Mouse (Mus musculus): ENCODE results near the gene Card14. TPM values are rescaled to one million over a fixed set of nuclear protein-coding genes. Genes with fewer than 3 reads are reported as not detected.

Card14 gene
- polyA plus RNA-seq, 1 experiment from 2014 or later: 0.17 TPM

DNA sequence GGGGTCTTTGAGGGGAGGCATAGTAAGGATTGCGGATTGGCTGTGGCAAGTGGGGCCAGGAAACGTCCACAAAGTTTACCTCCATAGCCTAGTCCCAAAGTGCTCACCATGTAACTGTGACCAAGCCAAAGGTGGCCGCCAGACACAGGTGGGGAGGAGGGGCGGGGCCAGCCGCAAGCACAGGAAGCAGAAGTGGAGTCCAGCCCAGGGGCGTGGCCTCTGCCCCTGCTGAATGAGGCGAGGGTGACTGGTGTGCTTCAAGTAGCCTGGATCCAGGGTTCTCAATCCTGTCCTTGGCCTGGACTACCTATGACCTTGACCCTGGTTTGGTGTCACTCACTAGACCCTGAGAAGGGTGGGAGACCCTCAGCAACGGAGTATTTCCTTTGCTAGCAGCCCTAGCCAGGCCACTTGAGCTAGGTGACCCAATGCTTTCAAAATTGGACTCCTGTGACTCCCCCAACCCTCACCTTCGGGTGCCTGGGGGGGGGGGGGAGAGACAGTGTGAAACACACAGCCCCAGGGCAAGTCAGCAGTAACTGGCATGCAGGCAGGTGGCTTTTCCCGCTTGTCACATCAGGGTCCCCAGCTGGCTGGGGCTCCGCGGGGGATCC lies 84.5 kb downstream of the Card14 start:
- no peak overlapping the region for H3K9ac ChIP-seq (ENCODE audit: low read length)
- ATAC-seq (ENCODE audit: insufficient number of reproducible peaks, low FRiP score, low TSS enrichment, low read depth): no peak
- peaks cover 32% of the 10 kb centered on the region for H3K27me3 ChIP-seq (ENCODE audit: control insufficient read depth, insufficient read depth, low read length)

DNA sequence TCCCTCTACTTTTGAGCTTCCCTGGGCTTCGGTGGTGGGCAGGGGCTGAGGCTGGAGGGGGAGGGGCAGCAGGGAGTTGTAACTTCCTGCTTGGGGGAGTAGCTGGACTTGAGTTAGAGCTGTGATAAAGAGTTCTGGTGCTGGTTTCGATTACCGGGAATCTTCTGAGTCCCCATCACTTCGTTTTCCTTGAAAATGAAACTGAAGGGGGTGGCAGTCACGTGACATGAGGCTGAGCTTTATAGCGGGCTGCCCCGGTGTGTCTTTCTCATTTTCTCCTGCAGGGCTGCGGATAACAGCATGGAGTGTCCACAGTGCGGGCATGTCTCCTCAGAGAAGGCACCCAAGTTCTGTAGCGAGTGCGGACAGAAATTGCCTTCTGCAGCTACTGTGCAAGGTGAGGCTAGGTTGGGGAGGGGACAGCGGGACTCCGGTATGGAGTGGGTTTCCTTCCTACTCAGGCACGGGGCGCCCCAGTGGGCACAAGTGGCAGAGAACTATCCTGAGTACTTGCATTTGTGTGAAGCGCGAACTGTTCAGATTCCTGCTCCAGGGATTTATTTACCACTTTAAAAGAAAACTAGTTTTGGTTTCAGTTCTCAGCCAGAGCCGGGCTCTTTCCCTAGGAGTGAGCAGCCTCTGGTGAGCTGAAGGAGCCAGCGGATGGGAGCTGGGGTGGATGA lies 85.4 kb downstream of the Card14 start, which contains the start of gene Rnf213:
Gene Rnf213 (plus strand): TSS at position 301 of the 683 bp plus-strand sequence.
- Histone ChIP-seq H3K4me1 (ENCODE audit: control insufficient read depth, insufficient read depth, low read length) (peaks cover 11% of the 10 kb centered on the region), H3K4me3 (ENCODE audit: low read depth, low read length) (peak within 1 kb of the TSS; percentile 34), H3K27ac (replicated peaks; ENCODE audit: low read depth, low read length) (no peak within 1 kb of the TSS), H3K4me2 (ENCODE audit: low read depth, severe bottlenecking) (peak within 1 kb of the TSS; percentile 85), H3K36me3 (ENCODE audit: control insufficient read depth, insufficient read depth, low read length) (no peaks in the 10 kb centered on the region), H3K27me3 (ENCODE audit: control insufficient read depth, insufficient read depth, low read length) (peaks cover 32% of the 10 kb centered on the region), H3K9me3 (ENCODE audit: control insufficient read depth, low read length) (no peaks in the 10 kb centered on the region), H3K9ac (ENCODE audit: low read length) (peak within 1 kb of the TSS; percentile 51)
- 2% methylated on average over 19 of the region's 19 CpGs for WGBS
- DNase-seq (ENCODE audit: low spot score) (peak; percentile 73), ATAC-seq (ENCODE audit: insufficient number of reproducible peaks, low FRiP score, low TSS enrichment, low read depth) (0 out of 2 replicates have a peak, but pooled peaks have one; percentile 44)

More for the DNA sequence above, 84.5 kb downstream of the Card14 start:
- Histone ChIP-seq H3K36me3 (ENCODE audit: control insufficient read depth, insufficient read depth, low read length) (no peaks in the 10 kb centered on the region), H3K4me2 (ENCODE audit: low read depth, severe bottlenecking) (peak overlapping the region; percentile 85; the same call in 1 of the 2 replicates), H3K27ac (replicated peaks; ENCODE audit: low read depth, low read length) (no peak overlapping the region), H3K4me3 (ENCODE audit: low read depth, low read length) (0 out of 2 replicates have a peak overlapping the region, but pooled peaks have one; percentile 12), H3K4me1 (ENCODE audit: control insufficient read depth, insufficient read depth, low read length) (peaks cover 11% of the 10 kb centered on the region), H3K9me3 (ENCODE audit: control insufficient read depth, low read length) (no peaks in the 10 kb centered on the region)
- WGBS: 10% methylated on average over 12 of the region's 12 CpGs
- DNase-seq (ENCODE audit: low spot score): peak; percentile 64

DNA sequence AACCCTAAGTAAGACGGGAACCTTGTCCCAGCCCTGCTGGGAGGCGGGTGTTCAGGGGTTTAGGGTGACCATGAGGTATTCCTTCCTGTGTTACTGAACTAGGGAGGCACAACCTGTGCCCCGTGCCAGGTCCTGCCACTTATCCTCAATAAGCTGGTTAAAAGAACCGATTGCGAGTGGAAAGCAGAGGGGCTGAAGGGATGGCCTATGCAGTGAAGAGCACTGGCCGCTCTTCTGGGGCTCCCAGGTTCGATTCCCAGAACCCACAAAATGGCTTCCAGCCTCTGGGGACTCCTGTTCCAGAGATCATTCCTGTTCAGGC lies 85.9 kb downstream of the Card14 start:
- Histone ChIP-seq H3K4me3 (ENCODE audit: low read depth, low read length) (peak overlapping the region; percentile 34), H3K4me1 (ENCODE audit: control insufficient read depth, insufficient read depth, low read length) (peaks cover 11% of the 10 kb centered on the region), H3K27me3 (ENCODE audit: control insufficient read depth, insufficient read depth, low read length) (peaks cover 32% of the 10 kb centered on the region), H3K9ac (ENCODE audit: low read length) (peak overlapping the region; percentile 51), H3K4me2 (ENCODE audit: low read depth, severe bottlenecking) (peak overlapping the region; percentile 85; the same call in 1 of the 2 replicates), H3K36me3 (ENCODE audit: control insufficient read depth, insufficient read depth, low read length) (no peaks in the 10 kb centered on the region), H3K27ac (replicated peaks; ENCODE audit: low read depth, low read length) (no peak overlapping the region), H3K9me3 (ENCODE audit: control insufficient read depth, low read length) (no peaks in the 10 kb centered on the region)
- DNase-seq (ENCODE audit: low spot score): no peak
- WGBS: 28% methylated on average over 7 of the region's 7 CpGs
- no peak for ATAC-seq (ENCODE audit: insufficient number of reproducible peaks, low FRiP score, low TSS enrichment, low read depth)

DNA sequence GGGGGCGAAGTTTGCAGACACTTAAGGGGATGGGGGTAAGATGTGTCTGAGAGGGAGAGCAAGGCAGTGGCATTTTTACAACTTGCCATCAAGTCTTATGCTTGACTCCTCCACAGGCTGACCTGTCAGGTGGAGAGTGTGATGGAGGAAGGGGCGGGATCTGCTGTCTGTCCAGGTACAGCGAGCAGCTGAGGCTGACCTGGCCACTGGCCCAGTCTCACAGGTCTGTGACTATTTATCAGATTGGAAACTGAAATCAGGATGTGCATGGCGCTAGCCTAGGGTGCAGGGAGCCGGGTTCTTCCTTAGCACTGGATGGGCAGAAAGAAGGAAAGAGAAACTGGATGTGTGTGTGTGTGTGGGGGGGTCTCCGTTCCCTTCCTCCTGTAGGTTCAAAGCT lies 86.6 kb downstream of the Card14 start:
- Histone ChIP-seq H3K4me3 (ENCODE audit: low read depth, low read length) (no peak overlapping the region), H3K9me3 (ENCODE audit: control insufficient read depth, low read length) (no peaks in the 10 kb centered on the region), H3K27ac (replicated peaks; ENCODE audit: low read depth, low read length) (no peak overlapping the region), H3K27me3 (ENCODE audit: control insufficient read depth, insufficient read depth, low read length) (peaks cover 32% of the 10 kb centered on the region), H3K4me2 (ENCODE audit: low read depth, severe bottlenecking) (no peak overlapping the region), H3K9ac (ENCODE audit: low read length) (no peak overlapping the region), H3K36me3 (ENCODE audit: control insufficient read depth, insufficient read depth, low read length) (no peaks in the 10 kb centered on the region), H3K4me1 (ENCODE audit: control insufficient read depth, insufficient read depth, low read length) (peaks cover 11% of the 10 kb centered on the region)
- 54% methylated on average over 6 of the region's 6 CpGs for WGBS
- DNase-seq (ENCODE audit: low spot score) (no peak), ATAC-seq (ENCODE audit: insufficient number of reproducible peaks, low FRiP score, low TSS enrichment, low read depth) (no peak)

MicroRNAs encoded within 50 kb of the gene (microRNA counts, 519-probe panel; counts per million panel counts)
- microRNA mmu-miR-1932: not detected

Small RNA genes lying within 50 kb of the gene (microRNA-seq; reads per million reads assigned to microRNA genes)
- gene Mir1932: not detected

Other genes with a start within 250 kb of the Card14 start
- 5.4 and 5.8 TPM in 2 replicates for gene Cbx4, start 221.5 kb upstream of the Card14 start, polyA plus RNA-seq (2014; fragmentation: Nextera tagmentation; extraction: Ambion mirVana)
- gene Tbc1d16, start 79.3 kb upstream of the Card14 start, polyA plus RNA-seq (2014; fragmentation: Nextera tagmentation; extraction: Ambion mirVana): 10.8 TPM in 2 replicates
- 8.9 and 10.8 TPM in 2 replicates for gene Ccdc40, start 79.2 kb upstream of the Card14 start, polyA plus RNA-seq (2014; fragmentation: Nextera tagmentation; extraction: Ambion mirVana)
- 16.5 and 17.9 TPM in 2 replicates for gene Gaa, start 39.9 kb upstream of the Card14 start, polyA plus RNA-seq (2014; fragmentation: Nextera tagmentation; extraction: Ambion mirVana)
- 463 and 475 TPM in 2 replicates for gene Eif4a3, start 7.7 kb upstream of the Card14 start, polyA plus RNA-seq (2014; fragmentation: Nextera tagmentation; extraction: Ambion mirVana)
- 4.9 and 6.2 TPM in 2 replicates for gene Sgsh, start 47.8 kb downstream of the Card14 start, polyA plus RNA-seq (2014; fragmentation: Nextera tagmentation; extraction: Ambion mirVana)
- gene Slc26a11, start 47.8 kb downstream of the Card14 start, polyA plus RNA-seq (2014; fragmentation: Nextera tagmentation; extraction: Ambion mirVana): 7.3 and 7.4 TPM in 2 replicates
- gene Rnf213, start 85.3 kb downstream of the Card14 start, polyA plus RNA-seq (2014; fragmentation: Nextera tagmentation; extraction: Ambion mirVana): 3.1 and 3.5 TPM in 2 replicates
- gene Endov, start 183.6 kb downstream of the Card14 start, polyA plus RNA-seq (2014; fragmentation: Nextera tagmentation; extraction: Ambion mirVana): 16.5 and 17.8 TPM in 2 replicates
- gene Nptx1, start 240.0 kb downstream of the Card14 start, polyA plus RNA-seq (2014; fragmentation: Nextera tagmentation; extraction: Ambion mirVana): 0.29 and 0.60 TPM in 2 replicates

Measured in limb, embryonic 11.5 days (tissue).